Mouse (Mus musculus) forebrain, embryonic 13.5 days (tissue): ENCODE measurements around the gene Gjd2. TPM values are rescaled to one million over a fixed set of nuclear protein-coding genes. Genes with fewer than 3 reads are reported as not detected.
A peak's percentile ranks its signal among the peaks of the same experiment; 100 is the strongest.

Experiments
- ATAC-seq: fragments of 200-750 bp; cut with Nextera tagmentation; 2 replicates; pipeline ENCODE4 v1.8.0; 2017
- H3K27ac ChIP-seq: fragments of 300-500 bp; sonication (generic); 2 replicates; pipeline ENCODE4 v1.5.1; 2015; ENCODE audit warnings: inconsistent platforms, mild to moderate bottlenecking, moderate library complexity
- H3K27me3 ChIP-seq: fragments of 300-500 bp; sonication (generic); 2 replicates; pipeline ENCODE4 v1.6.1; 2015; ENCODE audit warnings: mild to moderate bottlenecking, inconsistent platforms
- H3K36me3 ChIP-seq: fragments of 300-500 bp; sonication (generic); 2 replicates; pipeline ENCODE4 v1.6.1; 2015; ENCODE audit warnings: mild to moderate bottlenecking, inconsistent platforms; ENCODE audit not compliant: poor library complexity, severe bottlenecking
- H3K4me1 ChIP-seq: fragments of 300-500 bp; sonication (generic); 2 replicates; pipeline ENCODE4 v1.6.1; 2015; ENCODE audit warnings: inconsistent platforms
- H3K4me2 ChIP-seq: fragments of 300-500 bp; sonication (generic); 2 replicates; pipeline ENCODE4 v1.6.1; 2015; ENCODE audit warnings: inconsistent platforms, mild to moderate bottlenecking, moderate library complexity
- H3K4me3 ChIP-seq: fragments of 300-500 bp; sonication (generic); 2 replicates; pipeline ENCODE4 v1.5.1; 2015; ENCODE audit warnings: mild to moderate bottlenecking, inconsistent platforms
- H3K9ac ChIP-seq: fragments of 300-500 bp; sonication (generic); 2 replicates; pipeline ENCODE4 v1.6.1; 2015; ENCODE audit warnings: mild to moderate bottlenecking, inconsistent platforms
- H3K9me3 ChIP-seq: fragments of 300-500 bp; sonication (generic); replicated peaks from 2 replicates; pipeline ENCODE4 v1.6.1; 2016; ENCODE audit warnings: inconsistent platforms
- WGBS: fragments of 180-500 bp; shearing (Covaris S2); methylation state at CpG from one replicate; pipeline ENCODE4 v1.1.7; 2015; 5-methylcytosine and 5-hydroxymethylcytosine counted together
- polyA plus RNA-seq: library from polyadenylated mRNA; unstranded; fragments of >200 nt; fragmentation: Nextera tagmentation; extraction: Ambion mirVana; gene quantifications from 2 replicates; pipeline ENCODE4 v1.2.1, GENCODE M21; 2015

Gene Gjd2
- polyA plus RNA-seq, 1 experiment from 2014 or later, result 2.0 TPM

GRCm38 (mm10) chr2:114008321-114008720 lies 5.1 kb downstream of the Gjd2 start:
- H3K4me3 ChIP-seq, result no peak overlapping the region
- H3K27me3 ChIP-seq, result peaks cover 26% of the 10 kb centered on the region
- ATAC-seq, result no peak
- H3K27ac ChIP-seq, result no peak overlapping the region
- H3K4me1 ChIP-seq, result peaks cover 2% of the 10 kb centered on the region; the same call in 1 of the 2 replicates
- 85% methylated on average over 2 of the region's 2 CpGs for WGBS
- H3K9ac ChIP-seq, result no peak overlapping the region
- H3K9me3 ChIP-seq, result no peaks in the 10 kb centered on the region
- H3K4me2 ChIP-seq, result no peak overlapping the region
- no peaks in the 10 kb centered on the region for H3K36me3 ChIP-seq

GRCm38 (mm10) chr2:113997484-113997883 lies 15.9 kb downstream of the Gjd2 start:
- Histone ChIP-seq H3K9ac (no peak overlapping the region), H3K9me3 (no peaks in the 10 kb centered on the region), H3K4me1 (no peaks in the 10 kb centered on the region), H3K27ac (no peak overlapping the region), H3K4me3 (no peak overlapping the region), H3K4me2 (no peak overlapping the region), H3K27me3 (no peaks in the 10 kb centered on the region), H3K36me3 (no peaks in the 10 kb centered on the region)
- ATAC-seq, result no peak
- WGBS, result 71% methylated on average over 8 of the region's 8 CpGs

- Histone ChIP-seq H3K4me1 (no peaks in the 10 kb centered on the region), H3K27me3 (no peaks in the 10 kb centered on the region), H3K9me3 (no peaks in the 10 kb centered on the region), H3K4me3 (no peak overlapping the region), H3K9ac (no peak overlapping the region), H3K36me3 (no peaks in the 10 kb centered on the region), H3K4me2 (no peak overlapping the region), H3K27ac (no peak overlapping the region)
- no peak for ATAC-seq
Observed at GRCm38 (mm10) chr2:113996930-113997329, 16.5 kb downstream of the Gjd2 start.

DNA sequence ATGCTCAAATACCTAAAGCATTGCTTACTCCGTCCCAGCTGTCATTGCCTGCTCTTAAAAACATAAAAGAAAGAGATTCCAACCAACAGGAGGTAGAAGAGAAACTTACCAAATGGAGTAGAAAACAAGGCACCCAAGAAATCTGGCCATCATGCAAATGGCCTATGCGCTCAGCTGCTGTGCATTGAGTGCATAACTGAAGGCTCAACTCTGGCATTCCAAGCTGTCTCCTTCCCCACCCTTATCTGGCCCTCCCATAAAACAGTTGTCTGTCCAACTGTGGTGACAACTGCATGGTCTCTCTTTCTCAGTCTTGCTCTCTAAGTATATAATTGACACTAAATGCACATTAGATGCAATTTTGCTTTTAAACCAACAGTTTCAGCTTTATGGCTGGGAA lies 28.5 kb downstream of the Gjd2 start:
- Histone ChIP-seq H3K4me3 (no peak overlapping the region), H3K36me3 (no peaks in the 10 kb centered on the region), H3K4me2 (no peak overlapping the region), H3K27ac (no peak overlapping the region), H3K27me3 (no peaks in the 10 kb centered on the region), H3K9ac (no peak overlapping the region), H3K9me3 (no peaks in the 10 kb centered on the region), H3K4me1 (no peaks in the 10 kb centered on the region)
- 88% methylated on average over 2 of the region's 2 CpGs for WGBS
- no peak for ATAC-seq

GRCm38 (mm10) chr2:113980664-113981063 lies 32.8 kb downstream of the Gjd2 start:
- H3K4me3 ChIP-seq, result no peak overlapping the region
- H3K9ac ChIP-seq, result no peak overlapping the region
- no peaks in the 10 kb centered on the region for H3K36me3 ChIP-seq
- ATAC-seq, result peak; percentile 75; the same call in 1 of the 2 replicates
- no peaks in the 10 kb centered on the region for H3K4me1 ChIP-seq
- 41% methylated on average over 8 of the region's 8 CpGs for WGBS
- H3K27ac ChIP-seq, result no peak overlapping the region
- no peaks in the 10 kb centered on the region for H3K27me3 ChIP-seq
- no peaks in the 10 kb centered on the region for H3K9me3 ChIP-seq
- H3K4me2 ChIP-seq, result no peak overlapping the region

GRCm38 (mm10) chr2:113978151-113978771 lies 35.2 kb downstream of the Gjd2 start:
- 71% methylated on average over 5 of the region's 5 CpGs for WGBS
- ATAC-seq, result no peak

DNA sequence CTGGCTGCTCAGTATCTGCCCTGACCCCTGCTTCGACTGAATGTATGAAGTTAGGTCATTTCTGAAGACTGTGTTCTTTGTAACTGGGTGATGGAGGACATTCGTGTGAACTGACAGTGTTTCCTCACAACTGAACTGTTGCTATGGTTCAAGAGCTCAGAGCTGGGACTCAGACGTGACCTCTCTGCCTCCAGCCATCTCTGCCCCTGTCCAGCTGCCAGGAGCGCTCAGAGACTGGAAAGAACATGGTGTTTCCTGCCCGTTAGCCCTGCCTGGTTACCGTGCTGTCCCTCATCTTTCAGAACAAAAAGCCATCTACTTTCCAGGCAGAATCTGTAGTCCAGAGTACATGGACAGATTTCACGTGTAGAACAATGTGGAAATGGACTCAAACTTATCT lies 39.5 kb downstream of the Gjd2 start:
- Histone ChIP-seq H3K4me3 (no peak overlapping the region), H3K9me3 (no peaks in the 10 kb centered on the region), H3K27ac (no peak overlapping the region), H3K9ac (no peak overlapping the region), H3K4me2 (no peak overlapping the region), H3K4me1 (no peaks in the 10 kb centered on the region), H3K36me3 (no peaks in the 10 kb centered on the region), H3K27me3 (no peaks in the 10 kb centered on the region)
- no peak for ATAC-seq
- 72% methylated on average over 7 of the region's 7 CpGs for WGBS

More at GRCm38 (mm10) chr2:113978151-113978771, 35.2 kb downstream of the Gjd2 start:
- Histone ChIP-seq H3K4me2 (no peak overlapping the region), H3K4me3 (no peak overlapping the region), H3K27me3 (no peaks in the 10 kb centered on the region), H3K27ac (no peak overlapping the region), H3K36me3 (no peaks in the 10 kb centered on the region), H3K9ac (no peak overlapping the region), H3K9me3 (no peaks in the 10 kb centered on the region), H3K4me1 (no peaks in the 10 kb centered on the region)

DNA sequence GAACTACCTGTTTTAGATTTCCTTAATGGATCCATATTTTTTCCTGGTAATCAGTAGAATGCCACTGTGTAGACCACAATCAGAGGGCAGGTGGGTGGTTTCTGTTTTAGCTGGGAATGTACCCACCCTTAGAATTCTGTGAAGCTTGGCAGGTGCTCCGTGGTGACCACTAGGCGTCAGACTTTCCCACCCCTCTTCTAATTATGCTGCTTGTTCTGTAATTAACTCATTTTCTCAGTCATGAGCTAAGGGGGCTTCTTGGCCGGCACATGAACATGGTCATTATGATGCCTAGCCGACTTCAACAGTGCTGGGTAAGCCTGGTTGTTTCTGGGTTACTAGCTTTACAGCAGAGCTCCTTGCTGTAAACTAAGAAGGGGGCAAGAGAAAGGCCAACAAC lies 47.0 kb downstream of the Gjd2 start:
- Histone ChIP-seq H3K9ac (no peak overlapping the region), H3K36me3 (no peaks in the 10 kb centered on the region), H3K9me3 (no peaks in the 10 kb centered on the region), H3K4me2 (no peak overlapping the region), H3K27ac (no peak overlapping the region), H3K27me3 (no peaks in the 10 kb centered on the region), H3K4me1 (0 out of 2 replicates have a peak, but pooled peaks cover 3% of the 10 kb centered on the region), H3K4me3 (no peak overlapping the region)
- 16% methylated on average over 4 of the region's 4 CpGs for WGBS
- ATAC-seq, result peak; percentile 63

Other genes with a start within 250 kb of the Gjd2 start
- gene Scg5, start 184.5 kb downstream of the Gjd2 start, polyA plus RNA-seq, result 132 and 136 TPM in 2 replicates
- 41.4 and 46.8 TPM in 2 replicates for gene Arhgap11a, start 165.0 kb downstream of the Gjd2 start, polyA plus RNA-seq
- 2.7 and 38.5 TPM in 2 replicates for gene Actc1, start 39.9 kb upstream of the Gjd2 start, polyA plus RNA-seq
- 52.1 and 55.3 TPM in 2 replicates for gene Aqr, start 173.4 kb upstream of the Gjd2 start, polyA plus RNA-seq
- gene Zfp770, start 187.8 kb upstream of the Gjd2 start, polyA plus RNA-seq, result 4.5 and 4.8 TPM in 2 replicates